Mouse (Mus musculus) brown adipose tissue, adult 24 weeks (tissue): ENCODE measurements around the gene Vmn1r44. TPM values are rescaled to one million over a fixed set of nuclear protein-coding genes. Genes with fewer than 3 reads are reported as not detected.
"Not testable (repeated sequence)": the region's sequence is repeated elsewhere in the genome, so short reads cannot be mapped to it uniquely, and the experiment has no call there.

ENCODE experiments used
- H3K27ac ChIP-seq: fragments of 200-500 bp; replicated peaks from 2 replicates; pipeline ENCODE4 v1.5.1; 2012; ENCODE audit warnings: low read depth, mild to moderate bottlenecking, low read length
- H3K4me1 ChIP-seq: fragments of 200-500 bp; 2 replicates; pipeline ENCODE4 v1.6.1; 2012; ENCODE audit warnings: low read length, mixed read lengths; ENCODE audit not compliant: control insufficient read depth, insufficient read depth, insufficient read length
- H3K4me3 ChIP-seq: fragments of 200-500 bp; 2 replicates; pipeline ENCODE4 v1.5.1; 2012; ENCODE audit warnings: low read depth, mild to moderate bottlenecking, low read length, moderate library complexity; ENCODE audit not compliant: insufficient read depth
- polyA plus RNA-seq: library from polyadenylated mRNA; stranded (reverse); fragments of >200 nt; gene quantifications from 2 replicates; pipeline ENCODE4 v1.2.4, GENCODE M21; 2012; ENCODE audit not compliant: missing spikeins, insufficient read depth, insufficient read length

Vmn1r44 gene
- not detected in 2 replicates for polyA plus RNA-seq

GRCm38 (mm10) chr6:89883360-89883759 lies at the start of gene Vmn1r44:
Vmn1r44 (plus strand) TSS chr6:89883660.
- Histone ChIP-seq H3K27ac (no peak within 1 kb of the TSS), H3K4me1 (no peaks in the 10 kb centered on the region), H3K4me3 (no peak within 1 kb of the TSS)

- Histone ChIP-seq H3K4me1 (no peaks in the 10 kb centered on the region), H3K4me3 (no peak overlapping the region), H3K27ac (no peak overlapping the region)
Observed at GRCm38 (mm10) chr6:89857552-89857951, 25.9 kb upstream of the Vmn1r44 start.

- H3K4me3 ChIP-seq: no peak overlapping the region
- H3K4me1 ChIP-seq: no peaks in the 10 kb centered on the region
- H3K27ac ChIP-seq: no peak overlapping the region
Observed at GRCm38 (mm10) chr6:89859839-89860238, 23.6 kb upstream of the Vmn1r44 start.

GRCm38 (mm10) chr6:89863792-89864191 lies 19.7 kb upstream of the Vmn1r44 start:
- Histone ChIP-seq H3K27ac (no peak overlapping the region), H3K4me1 (no peaks in the 10 kb centered on the region), H3K4me3 (no peak overlapping the region)

GRCm38 (mm10) chr6:89867276-89867675 lies 16.2 kb upstream of the Vmn1r44 start:
- H3K27ac ChIP-seq: no peak overlapping the region
- H3K4me1 ChIP-seq: no peaks in the 10 kb centered on the region
- no peak overlapping the region for H3K4me3 ChIP-seq

GRCm38 (mm10) chr6:89867976-89868375 lies 15.5 kb upstream of the Vmn1r44 start:
- H3K27ac ChIP-seq: no peak overlapping the region
- H3K4me1 ChIP-seq: no peaks in the 10 kb centered on the region
- H3K4me3 ChIP-seq: no peak overlapping the region

GRCm38 (mm10) chr6:89876313-89876712 lies 7.1 kb upstream of the Vmn1r44 start, which contains the start of the genes Vmn1r42 and Vmn1r43:
Vmn1r42 (minus strand) TSS chr6:89876413.
Vmn1r43 (minus strand) TSS chr6:89876413.
- not testable (repeated sequence) for H3K4me1 ChIP-seq, H3K27ac ChIP-seq, H3K4me3 ChIP-seq

GRCm38 (mm10) chr6:89876963-89877362 lies 6.5 kb upstream of the Vmn1r44 start:
- no peaks in the 10 kb centered on the region for H3K4me1 ChIP-seq
- H3K4me3 ChIP-seq: no peak overlapping the region
- H3K27ac ChIP-seq: no peak overlapping the region

- no peaks in the 10 kb centered on the region for H3K4me1 ChIP-seq
- no peak overlapping the region for H3K4me3 ChIP-seq
- no peak overlapping the region for H3K27ac ChIP-seq
Observed at GRCm38 (mm10) chr6:89880867-89881266, 2.6 kb upstream of the Vmn1r44 start.

- no peak overlapping the region for H3K4me3 ChIP-seq
Observed at GRCm38 (mm10) chr6:89883812-89884211, 352 bp downstream of the Vmn1r44 start.

GRCm38 (mm10) chr6:89940498-89940897 lies 57.0 kb downstream of the Vmn1r44 start, which contains the start of gene Vmn1r45:
Vmn1r45 (minus strand) TSS chr6:89940598.
- H3K4me3 ChIP-seq, H3K27ac ChIP-seq, H3K4me1 ChIP-seq: not testable (repeated sequence)

More at GRCm38 (mm10) chr6:89883812-89884211, 352 bp downstream of the Vmn1r44 start:
- no peak overlapping the region for H3K27ac ChIP-seq
- no peaks in the 10 kb centered on the region for H3K4me1 ChIP-seq

- H3K4me1 ChIP-seq: no peaks in the 10 kb centered on the region
- H3K27ac ChIP-seq: no peak overlapping the region
- no peak overlapping the region for H3K4me3 ChIP-seq
Observed at GRCm38 (mm10) chr6:89940926-89941325, 57.5 kb downstream of the Vmn1r44 start.

Other genes with a start within 250 kb of the Vmn1r44 start
- 7.0 and 10.2 TPM in 2 replicates for gene Txnrd3, start 239.7 kb upstream of the Vmn1r44 start, polyA plus RNA-seq
- not detected in 2 replicates for gene Vmn1r40, start 176.1 kb upstream of the Vmn1r44 start, polyA plus RNA-seq
- not detected in 2 replicates for gene Vmn1r41, start 142.9 kb upstream of the Vmn1r44 start, polyA plus RNA-seq
- not detected in 2 replicates for gene Vmn1r42, start 7.2 kb upstream of the Vmn1r44 start, polyA plus RNA-seq
- gene Vmn1r43, start 7.2 kb upstream of the Vmn1r44 start, polyA plus RNA-seq: not detected in 2 replicates
- not detected in 2 replicates for gene Vmn1r45, start 56.9 kb downstream of the Vmn1r44 start, polyA plus RNA-seq
- not detected in 2 replicates for gene Vmn1r46, start 85.7 kb downstream of the Vmn1r44 start, polyA plus RNA-seq
- not detected in 2 replicates for gene Vmn1r47, start 132.5 kb downstream of the Vmn1r44 start, polyA plus RNA-seq
- not detected in 2 replicates for gene Vmn1r48, start 153.2 kb downstream of the Vmn1r44 start, polyA plus RNA-seq
- gene Vmn1r49, start 194.8 kb downstream of the Vmn1r44 start, polyA plus RNA-seq: not detected in 2 replicates
- gene Vmn1r50, start 217.8 kb downstream of the Vmn1r44 start, polyA plus RNA-seq: not detected in 2 replicates
- gene Vmn1r51, start 238.9 kb downstream of the Vmn1r44 start, polyA plus RNA-seq: not detected in 2 replicates